Mouse (Mus musculus): ENCODE measurements at regions not wholly inside any gene's neighbourhood (a gene's known extent, or its start where the extent isn't known, plus 50 kb on each side); places are given as distances from the start of the nearest gene placed in this dataset.
"Not testable (repeated sequence)": the region's sequence is repeated elsewhere in the genome, so short reads cannot be mapped to it uniquely, and the experiment has no call there.

GRCm38 (mm10) chr9:113162897-113163874, 544.9 kb downstream of the Pdcd6ip start:
- DNase-seq: no peak

- DNase-seq: no peak
Observed at GRCm38 (mm10) chr9:113160011-113160410, 548.0 kb downstream of the Pdcd6ip start.

- DNase-seq: no peak
Observed at GRCm38 (mm10) chr9:113158080-113158479, 550.0 kb downstream of the Pdcd6ip start.

GRCm38 (mm10) chr9:113157474-113158076, 550.5 kb downstream of the Pdcd6ip start:
- no peak for DNase-seq

- no peak for DNase-seq
Observed at GRCm38 (mm10) chr9:113156707-113157106, 551.4 kb downstream of the Pdcd6ip start.

- DNase-seq: no peak
Observed at GRCm38 (mm10) chr9:113149084-113149483, 559.0 kb downstream of the Pdcd6ip start.

- DNase-seq: no peak
Observed at GRCm38 (mm10) chr9:113146571-113146970, 561.5 kb downstream of the Pdcd6ip start.

GRCm38 (mm10) chr9:113145036-113145435, 563.0 kb downstream of the Pdcd6ip start:
- DNase-seq: no peak

- no peak for DNase-seq
Observed at GRCm38 (mm10) chr9:113134611-113135010, 573.4 kb downstream of the Pdcd6ip start.

GRCm38 (mm10) chr9:113123004-113123692, 584.9 kb downstream of the Pdcd6ip start:
- DNase-seq: no peak

- no peak for DNase-seq
Observed at GRCm38 (mm10) chr9:113122253-113122749, 585.8 kb downstream of the Pdcd6ip start.

GRCm38 (mm10) chr9:113120385-113120784, 587.7 kb downstream of the Pdcd6ip start:
- DNase-seq: no peak

- no peak for DNase-seq
Observed at GRCm38 (mm10) chr9:113119721-113120120, 588.3 kb downstream of the Pdcd6ip start.

GRCm38 (mm10) chr9:113115576-113115975, 592.5 kb downstream of the Pdcd6ip start:
- no peak for DNase-seq

GRCm38 (mm10) chr9:113112753-113113152, 595.3 kb downstream of the Pdcd6ip start:
- DNase-seq: no peak

- peak; percentile 26 to 44 for DNase-seq
Observed at GRCm38 (mm10) chr9:113101733-113102132, 606.3 kb downstream of the Pdcd6ip start.

- DNase-seq: peak in 1 of 2 experiments; percentile 11
Observed at GRCm38 (mm10) chr9:113100641-113101040, 607.4 kb downstream of the Pdcd6ip start.

GRCm38 (mm10) chr9:113095421-113095820, 612.6 kb downstream of the Pdcd6ip start:
- not testable (repeated sequence) for DNase-seq

GRCm38 (mm10) chr9:113093863-113094390, 614.1 kb downstream of the Pdcd6ip start:
- DNase-seq: no peak

- no peak for DNase-seq
Observed at GRCm38 (mm10) chr9:113091881-113092280, 616.2 kb downstream of the Pdcd6ip start.

- DNase-seq: peak; percentile 14 to 21
Observed at GRCm38 (mm10) chr9:113087786-113088185, 620.3 kb downstream of the Pdcd6ip start.

GRCm38 (mm10) chr9:113085281-113085810, 622.7 kb downstream of the Pdcd6ip start:
- DNase-seq: no peak

GRCm38 (mm10) chr9:113074866-113075265, 633.2 kb downstream of the Pdcd6ip start:
- DNase-seq: no peak
